Mouse (Mus musculus) megakaryocyte progenitor cell, adult 5-6 weeks (primary cell): ENCODE data around the gene Acss3. TPM values are rescaled to one million over a fixed set of nuclear protein-coding genes. Genes with fewer than 3 reads are reported as not detected.

ENCODE experiments used
- ATAC-seq: replicated peaks from 2 replicates; pipeline ENCODE4 v1.8.0; 2016; ENCODE audit warnings: mild to moderate bottlenecking, moderate TSS enrichment, inconsistent platforms; ENCODE audit not compliant: poor library complexity
- total RNA-seq, 2 experiments: library from RNA; stranded (forward) in 1 of 2; stranded (reverse) in 1 of 2; fragments of 157-497, 149-512 nt in 1 of 2; fragments of 200-1000 nt in 1 of 2; gene quantifications; 2 replicates each; pipeline versions ENCODE4 v1.2.3 to v1.2.4; 2015 to 2017

The Acss3 gene
- total RNA-seq (2015) (not detected in 2 replicates), total RNA-seq (2017) (not detected in 2 replicates)

GRCm38 (mm10) chr10:107123529-107124335 lies at the start of gene Acss3:
Acss3 (minus strand) TSS chr10:107123668.
- no peak for ATAC-seq

GRCm38 (mm10) chr10:107172003-107172689 lies 48.7 kb upstream of the Acss3 start:
- ATAC-seq, result no peak

GRCm38 (mm10) chr10:107166486-107166885 lies 43.0 kb upstream of the Acss3 start:
- ATAC-seq, result no peak

DNA sequence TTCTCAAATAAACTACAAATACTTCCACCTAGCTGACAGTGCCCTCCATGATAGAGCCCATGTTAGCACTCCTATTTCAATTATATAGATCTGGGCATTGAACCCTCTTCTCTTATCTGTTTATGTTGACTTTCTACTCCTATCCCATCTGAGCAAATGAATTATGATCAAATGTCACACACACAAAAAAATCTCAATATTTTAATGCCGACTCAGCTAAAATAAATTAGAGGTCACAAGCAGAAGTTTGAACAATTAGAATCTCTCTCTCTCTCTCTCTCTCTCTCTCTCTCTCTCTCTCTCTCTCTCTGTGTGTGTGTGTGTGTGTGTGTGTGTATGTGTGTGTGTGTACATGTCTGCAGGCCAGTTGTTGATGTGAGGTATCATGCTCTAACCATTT lies 25.3 kb upstream of the Acss3 start:
- ATAC-seq, result no peak

DNA sequence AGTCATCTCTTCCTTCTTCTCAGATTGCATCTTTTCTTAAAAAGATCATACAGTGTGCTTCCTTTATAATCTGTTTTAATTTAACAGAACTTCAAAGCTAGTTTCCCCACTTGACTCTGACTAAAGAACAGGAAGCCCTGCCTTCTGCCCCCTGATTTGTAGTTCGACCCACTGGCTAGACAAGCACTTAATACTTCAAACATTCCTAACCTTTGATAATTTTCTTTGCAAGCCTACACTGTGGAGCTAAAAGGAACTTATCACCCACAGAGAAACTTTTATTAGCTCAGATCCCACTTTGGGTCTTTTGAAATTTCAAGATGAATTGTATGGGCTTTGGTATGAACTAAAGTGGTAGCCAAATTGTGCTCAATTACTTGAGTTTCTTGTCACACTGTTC lies 20.5 kb upstream of the Acss3 start:
- no peak for ATAC-seq

GRCm38 (mm10) chr10:107142910-107143309 lies 19.4 kb upstream of the Acss3 start:
- ATAC-seq, result no peak

DNA sequence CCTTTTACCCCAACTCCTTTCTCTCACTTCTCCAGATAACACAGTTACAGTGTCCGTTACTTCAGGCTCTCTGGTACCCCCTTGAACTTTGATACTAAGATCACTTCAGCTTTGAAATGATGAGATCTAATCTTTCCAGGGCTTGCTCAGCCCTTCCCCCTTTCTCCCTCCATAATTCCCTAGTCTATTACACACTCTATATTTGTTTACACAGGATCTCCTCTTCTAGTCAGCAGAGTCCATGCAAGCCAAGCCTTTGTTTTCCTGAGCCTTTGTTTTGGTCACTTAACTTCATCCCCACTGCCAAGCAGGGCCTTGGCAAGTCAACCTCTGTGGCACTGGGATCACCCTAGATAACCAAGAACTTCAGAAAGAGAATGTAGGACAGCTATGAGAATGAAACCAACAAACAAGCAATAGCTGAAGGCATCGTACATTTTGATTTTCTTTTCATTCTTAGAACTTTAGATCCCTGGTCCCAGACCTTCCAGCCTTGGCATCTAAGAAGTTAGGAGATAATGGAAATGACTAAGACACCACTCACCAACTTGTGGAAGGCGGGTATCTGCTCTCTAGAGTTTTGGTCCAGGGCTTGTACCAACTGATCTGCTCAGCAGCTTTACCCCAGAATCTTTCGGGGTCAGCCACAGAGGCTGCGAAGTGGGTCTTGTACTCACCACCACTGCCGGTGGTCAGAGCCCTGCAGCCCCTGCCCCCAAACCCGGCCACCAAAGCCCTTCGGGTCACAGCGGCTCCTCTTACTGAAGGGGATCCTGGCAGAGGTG lies 532 bp downstream of the Acss3 start:
- ATAC-seq, result no peak

GRCm38 (mm10) chr10:107121301-107121700 lies 2.2 kb downstream of the Acss3 start:
- ATAC-seq, result no peak

GRCm38 (mm10) chr10:107119135-107119534 lies 4.3 kb downstream of the Acss3 start:
- ATAC-seq, result no peak

DNA sequence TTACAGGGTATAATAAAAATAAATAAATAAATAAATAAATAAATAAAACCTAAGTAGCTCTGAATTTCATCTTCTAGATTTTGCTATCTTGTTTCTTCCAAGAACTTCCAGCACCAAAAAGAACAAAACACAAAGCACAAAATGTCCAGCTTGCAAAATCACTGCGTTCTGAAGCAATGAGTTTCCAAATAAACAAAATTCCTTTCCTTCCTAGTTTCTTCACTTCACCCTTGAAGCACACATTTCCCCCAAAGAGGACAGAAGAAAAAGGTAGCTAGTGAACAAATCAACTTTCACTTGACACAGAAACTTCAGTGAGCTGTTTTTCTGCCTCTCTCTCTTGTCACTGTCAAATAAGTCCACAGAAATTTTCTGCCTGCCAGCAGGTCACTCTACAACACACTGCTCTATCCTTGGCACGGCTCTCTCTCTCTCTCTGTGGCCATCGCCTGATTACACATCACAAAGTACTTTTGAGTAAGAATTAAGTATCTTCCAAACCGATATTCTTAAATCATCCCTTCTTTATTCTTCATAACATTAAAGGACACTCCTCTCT lies 6.7 kb downstream of the Acss3 start:
- no peak for ATAC-seq

- ATAC-seq, result no peak
These were observed 7.4 kb downstream of the Acss3 start for GRCm38 (mm10) chr10:107115930-107116642.

DNA sequence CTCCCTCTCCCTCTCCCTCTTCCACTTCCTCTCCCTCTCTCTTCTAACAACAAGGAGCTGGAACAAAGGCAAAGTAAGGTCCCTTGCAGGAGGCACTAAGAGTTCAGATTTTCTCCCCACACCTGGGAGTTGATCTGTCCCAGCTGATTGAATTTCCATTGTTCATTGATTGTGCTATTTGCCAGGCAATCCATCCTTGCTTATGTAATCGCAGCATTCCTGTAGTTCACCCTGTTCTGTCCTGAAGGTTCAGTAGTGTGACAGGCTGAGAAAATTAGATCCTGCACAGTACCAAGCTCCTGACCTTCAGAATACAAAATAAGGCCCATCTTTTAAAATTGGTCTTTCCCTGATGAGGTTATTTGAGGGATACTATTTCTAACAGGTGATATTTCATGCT lies 8.3 kb downstream of the Acss3 start:
- no peak for ATAC-seq

DNA sequence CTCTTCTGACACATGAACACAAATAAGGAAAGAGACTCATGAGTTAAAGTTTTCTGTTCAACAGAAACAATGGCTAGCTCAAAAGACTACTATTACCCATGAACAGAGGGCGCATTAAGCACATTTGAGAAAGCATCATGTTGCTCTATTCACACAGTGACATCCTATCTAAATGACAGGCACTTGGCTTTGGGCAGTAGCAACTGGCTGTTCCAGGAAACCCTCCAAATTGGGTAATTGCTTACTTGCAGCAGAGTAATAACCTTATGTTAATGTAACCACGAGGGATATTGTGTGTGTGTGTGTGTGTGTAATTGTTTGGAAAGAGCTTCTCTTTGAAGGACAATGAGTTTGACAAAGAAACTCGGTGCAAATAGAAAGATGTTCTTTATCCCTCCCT lies 29.0 kb downstream of the Acss3 start:
- ATAC-seq, result no peak

- no peak for ATAC-seq
These were observed 69.4 kb downstream of the Acss3 start for GRCm38 (mm10) chr10:107053846-107054624.

DNA sequence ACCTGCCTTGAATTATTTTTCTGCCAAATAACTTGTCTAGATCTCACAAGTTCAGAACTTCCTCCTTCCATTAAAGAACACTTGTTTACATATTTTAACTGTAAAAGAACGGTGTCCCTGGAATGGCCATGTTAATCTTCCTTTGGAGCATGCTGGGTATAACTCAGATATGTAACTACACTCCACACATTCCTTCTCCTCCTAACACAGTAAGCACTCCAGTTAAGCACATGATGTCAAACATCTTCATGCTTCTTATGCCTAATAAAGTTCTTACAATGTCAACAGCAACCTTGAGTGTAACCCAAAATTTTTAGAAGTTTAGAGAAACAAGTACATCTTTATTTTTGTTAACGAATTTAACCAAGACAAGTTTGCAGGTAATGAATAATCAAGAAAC lies 73.0 kb downstream of the Acss3 start:
- ATAC-seq, result no peak

GRCm38 (mm10) chr10:107042656-107043055 lies 80.8 kb downstream of the Acss3 start:
- no peak for ATAC-seq

DNA sequence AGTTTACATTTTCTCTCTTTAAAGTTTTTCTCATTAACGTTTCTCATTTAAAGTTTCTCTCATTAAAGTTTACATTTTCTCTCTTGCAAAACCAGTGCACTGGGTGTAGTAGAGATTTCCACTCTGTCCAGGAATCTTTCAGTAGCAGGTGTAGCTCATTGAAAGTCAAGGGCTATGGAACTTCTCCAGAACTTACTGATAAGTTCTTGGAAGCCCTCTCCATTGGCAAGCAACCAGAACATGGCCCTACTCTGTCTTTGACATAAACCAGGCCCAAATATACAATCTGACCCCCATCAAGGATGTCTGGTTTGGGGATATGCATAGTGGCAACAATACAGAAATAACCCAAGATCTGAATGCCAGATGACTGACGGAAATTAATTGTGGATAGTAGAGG lies 82.6 kb downstream of the Acss3 start:
- ATAC-seq, result no peak

GRCm38 (mm10) chr10:107040378-107040777 lies 83.1 kb downstream of the Acss3 start:
- ATAC-seq, result no peak

DNA sequence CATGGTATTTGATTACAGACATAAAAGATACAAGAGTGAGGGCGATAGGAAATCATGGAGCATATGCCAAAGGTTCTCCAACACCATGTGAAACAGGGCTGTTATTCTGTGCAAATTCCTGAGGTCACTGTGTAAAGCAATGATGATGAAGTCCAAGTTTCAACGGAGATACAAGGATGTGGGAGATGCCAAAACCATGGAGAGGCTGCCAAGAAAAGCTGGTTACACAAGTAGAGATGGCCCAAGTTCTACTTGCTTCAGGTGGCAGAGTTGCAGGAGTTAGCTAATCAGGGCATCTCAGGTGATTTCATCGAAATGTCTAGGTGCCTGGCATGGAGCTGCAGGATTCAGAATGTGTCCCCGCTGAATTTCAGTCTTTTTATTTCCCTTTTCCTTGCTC lies 84.3 kb downstream of the Acss3 start:
- ATAC-seq, result no peak

- no peak for ATAC-seq
These were observed 99.2 kb downstream of the Acss3 start for GRCm38 (mm10) chr10:107024254-107024653.
